Mouse (Mus musculus) neural tube, embryonic 15.5 days (tissue): Measurements from ENCODE around the gene Panx1. TPM values are rescaled to one million over a fixed set of nuclear protein-coding genes. Genes with fewer than 3 reads are reported as not detected.

Source experiments
- ATAC-seq: fragments of 200-750 bp; cut with Nextera tagmentation; 2 replicates; pipeline ENCODE4 v1.8.0; 2017; ENCODE audit warnings: mild to moderate bottlenecking, moderate TSS enrichment, moderate library complexity; ENCODE audit not compliant: low FRiP score
- H3K27ac ChIP-seq: fragments of 300-500 bp; sonication (generic); replicated peaks from 2 replicates; pipeline ENCODE4 v1.5.1; 2015; ENCODE audit warnings: mild to moderate bottlenecking, inconsistent platforms
- H3K27me3 ChIP-seq: fragments of 300-500 bp; sonication (generic); replicated peaks from 2 replicates; pipeline ENCODE4 v1.6.1; 2015; ENCODE audit warnings: inconsistent platforms
- H3K36me3 ChIP-seq: fragments of 300-500 bp; sonication (generic); 2 replicates; pipeline ENCODE4 v1.6.1; 2015; ENCODE audit warnings: inconsistent platforms
- H3K4me1 ChIP-seq: fragments of 300-500 bp; sonication (generic); 2 replicates; pipeline ENCODE4 v1.6.1; 2015; ENCODE audit warnings: inconsistent platforms
- H3K4me2 ChIP-seq: fragments of 300-500 bp; sonication (generic); 2 replicates; pipeline ENCODE4 v1.6.1; 2015; ENCODE audit warnings: inconsistent platforms, mild to moderate bottlenecking, moderate library complexity
- H3K4me3 ChIP-seq: fragments of 300-500 bp; sonication (generic); replicated peaks from 2 replicates; pipeline ENCODE4 v1.5.1; 2015; ENCODE audit warnings: mild to moderate bottlenecking, inconsistent platforms
- H3K9ac ChIP-seq: fragments of 300-500 bp; sonication (generic); replicated peaks from 2 replicates; pipeline ENCODE4 v1.6.1; 2015; ENCODE audit warnings: mild to moderate bottlenecking, inconsistent platforms
- H3K9me3 ChIP-seq: fragments of 300-500 bp; sonication (generic); replicated peaks from 2 replicates; pipeline ENCODE4 v1.6.1; 2016; ENCODE audit warnings: inconsistent platforms
- WGBS: fragments of 180-500 bp; shearing (Covaris S2); methylation state at CpG from one replicate; pipeline ENCODE4 v1.1.7; 2015; ENCODE audit warnings: mixed read lengths; 5-methylcytosine and 5-hydroxymethylcytosine counted together
- polyA plus RNA-seq: library from polyadenylated mRNA; unstranded; fragments of >200 nt; fragmentation: Nextera tagmentation; extraction: Ambion mirVana; gene quantifications from 2 replicates; pipeline ENCODE4 v1.2.1, GENCODE M21; 2015

Panx1 gene
- polyA plus RNA-seq, 1 experiment from 2014 or later = 164 TPM

DNA sequence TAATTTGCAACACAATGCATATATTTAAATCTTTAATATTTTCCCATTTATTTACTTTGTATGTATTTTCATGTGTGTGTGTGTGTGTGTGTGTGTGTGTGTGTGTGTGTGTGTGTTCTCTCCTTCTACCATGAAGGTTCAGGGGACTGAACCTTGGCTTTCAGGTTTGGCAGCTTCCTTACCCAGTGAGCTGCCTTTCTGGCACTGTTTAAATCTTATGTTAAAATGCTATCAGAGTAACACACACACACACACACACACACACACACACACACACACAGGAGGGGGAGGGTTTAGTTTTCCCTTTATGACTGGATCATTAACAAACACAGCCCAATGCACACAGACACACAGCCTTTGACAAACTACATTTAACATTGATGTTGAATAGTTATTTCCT is 8.0 kb downstream of the Panx1 start:
- Histone ChIP-seq H3K4me1 (peaks cover 42% of the 10 kb centered on the region), H3K9ac (no peak overlapping the region), H3K9me3 (no peaks in the 10 kb centered on the region), H3K4me2 (no peak overlapping the region), H3K36me3 (peaks cover 3% of the 10 kb centered on the region; the same call in 1 of the 2 replicates), H3K4me3 (no peak overlapping the region), H3K27ac (no peak overlapping the region), H3K27me3 (no peaks in the 10 kb centered on the region)
- no peak for ATAC-seq

- peak; percentile 54 for ATAC-seq
- H3K4me2 ChIP-seq = no peak overlapping the region
- peaks cover 3% of the 10 kb centered on the region; the same call in 1 of the 2 replicates for H3K36me3 ChIP-seq
- no peaks in the 10 kb centered on the region for H3K27me3 ChIP-seq
- 37% methylated on average over 4 of the region's 4 CpGs for WGBS
- peaks cover 38% of the 10 kb centered on the region for H3K4me1 ChIP-seq
- 0 out of 2 replicates have a peak overlapping the region, but pooled peaks have one; percentile 24 for H3K9ac ChIP-seq
- no peak overlapping the region for H3K4me3 ChIP-seq
- no peaks in the 10 kb centered on the region for H3K9me3 ChIP-seq
- H3K27ac ChIP-seq = no peak overlapping the region
These were observed 8.5 kb downstream of the Panx1 start for GRCm38 (mm10) chr9:15036807-15037206.

DNA sequence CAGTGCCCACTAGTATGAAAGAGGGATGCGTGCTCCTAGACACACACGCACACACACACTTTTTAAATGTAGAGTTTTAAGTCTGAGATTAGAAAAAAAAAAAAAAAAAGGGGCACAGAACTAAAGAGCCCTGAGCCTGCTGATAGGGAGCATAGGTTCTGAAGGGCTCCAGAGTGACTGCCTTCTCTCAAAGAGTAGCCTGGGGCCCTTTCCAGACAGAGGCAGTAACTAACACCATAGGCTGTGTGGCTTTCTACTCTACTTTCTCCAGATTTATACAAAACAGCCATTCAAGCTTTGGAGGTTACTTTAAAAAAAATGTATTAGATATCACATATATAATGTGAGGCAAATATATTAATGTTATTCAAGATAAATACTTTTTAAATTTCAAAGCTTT is 8.9 kb downstream of the Panx1 start:
- Histone ChIP-seq H3K4me2 (no peak overlapping the region), H3K9me3 (no peaks in the 10 kb centered on the region), H3K9ac (no peak overlapping the region), H3K27ac (no peak overlapping the region), H3K36me3 (peaks cover 7% of the 10 kb centered on the region; the same call in 1 of the 2 replicates), H3K4me3 (no peak overlapping the region), H3K27me3 (no peaks in the 10 kb centered on the region), H3K4me1 (peaks cover 34% of the 10 kb centered on the region)
- no peak for ATAC-seq
- 95% methylated on average over 2 of the region's 2 CpGs for WGBS

- no peak overlapping the region for H3K9ac ChIP-seq
- peaks cover 30% of the 10 kb centered on the region for H3K4me1 ChIP-seq
- no peak overlapping the region for H3K4me3 ChIP-seq
- H3K9me3 ChIP-seq = no peaks in the 10 kb centered on the region
- no peak for ATAC-seq
- peaks cover 7% of the 10 kb centered on the region; the same call in 1 of the 2 replicates for H3K36me3 ChIP-seq
- H3K4me2 ChIP-seq = no peak overlapping the region
- no peaks in the 10 kb centered on the region for H3K27me3 ChIP-seq
- H3K27ac ChIP-seq = no peak overlapping the region
- WGBS = 94% methylated on average over 7 of the region's 7 CpGs
These were observed 9.3 kb downstream of the Panx1 start for GRCm38 (mm10) chr9:15035979-15036378.

GRCm38 (mm10) chr9:15034546-15035273 is 10.6 kb downstream of the Panx1 start:
- Histone ChIP-seq H3K4me3 (no peak overlapping the region), H3K27me3 (no peaks in the 10 kb centered on the region), H3K9me3 (no peaks in the 10 kb centered on the region), H3K36me3 (peaks cover 7% of the 10 kb centered on the region; the same call in 1 of the 2 replicates), H3K4me1 (peaks cover 28% of the 10 kb centered on the region), H3K4me2 (no peak overlapping the region), H3K9ac (no peak overlapping the region), H3K27ac (no peak overlapping the region)
- WGBS = 83% methylated on average over 7 of the region's 7 CpGs
- no peak for ATAC-seq

GRCm38 (mm10) chr9:15033568-15034160 is 11.6 kb downstream of the Panx1 start:
- no peak for ATAC-seq
- H3K27me3 ChIP-seq = no peaks in the 10 kb centered on the region
- no peak overlapping the region for H3K9ac ChIP-seq
- H3K36me3 ChIP-seq = peaks cover 7% of the 10 kb centered on the region; the same call in 1 of the 2 replicates
- H3K4me3 ChIP-seq = no peak overlapping the region
- peaks cover 28% of the 10 kb centered on the region for H3K4me1 ChIP-seq
- H3K9me3 ChIP-seq = no peaks in the 10 kb centered on the region
- no peak overlapping the region for H3K27ac ChIP-seq
- no peak overlapping the region for H3K4me2 ChIP-seq
- WGBS = 67% methylated on average over 5 of the region's 5 CpGs

GRCm38 (mm10) chr9:15032797-15033196 is 12.5 kb downstream of the Panx1 start:
- no peak for ATAC-seq
- no peak overlapping the region for H3K27ac ChIP-seq

GRCm38 (mm10) chr9:15030771-15031170 is 14.5 kb downstream of the Panx1 start:
- peaks cover 13% of the 10 kb centered on the region for H3K4me1 ChIP-seq
- peaks cover 7% of the 10 kb centered on the region; the same call in 1 of the 2 replicates for H3K36me3 ChIP-seq
- no peak overlapping the region for H3K9ac ChIP-seq
- H3K4me3 ChIP-seq = no peak overlapping the region
- ATAC-seq = 0 out of 2 replicates have a peak, but pooled peaks have one; percentile 30
- H3K4me2 ChIP-seq = no peak overlapping the region
- H3K27me3 ChIP-seq = no peaks in the 10 kb centered on the region
- H3K27ac ChIP-seq = no peak overlapping the region
- 70% methylated on average over 8 of the region's 8 CpGs for WGBS
- H3K9me3 ChIP-seq = no peaks in the 10 kb centered on the region

More at GRCm38 (mm10) chr9:15032797-15033196, 12.5 kb downstream of the Panx1 start:
- Histone ChIP-seq H3K27me3 (no peaks in the 10 kb centered on the region), H3K4me3 (no peak overlapping the region), H3K4me1 (peaks cover 28% of the 10 kb centered on the region), H3K36me3 (peaks cover 7% of the 10 kb centered on the region; the same call in 1 of the 2 replicates), H3K9ac (no peak overlapping the region), H3K4me2 (no peak overlapping the region), H3K9me3 (no peaks in the 10 kb centered on the region)
- whole genome bisulfite sequencing = 92% methylated on average over 4 of the region's 4 CpGs

DNA sequence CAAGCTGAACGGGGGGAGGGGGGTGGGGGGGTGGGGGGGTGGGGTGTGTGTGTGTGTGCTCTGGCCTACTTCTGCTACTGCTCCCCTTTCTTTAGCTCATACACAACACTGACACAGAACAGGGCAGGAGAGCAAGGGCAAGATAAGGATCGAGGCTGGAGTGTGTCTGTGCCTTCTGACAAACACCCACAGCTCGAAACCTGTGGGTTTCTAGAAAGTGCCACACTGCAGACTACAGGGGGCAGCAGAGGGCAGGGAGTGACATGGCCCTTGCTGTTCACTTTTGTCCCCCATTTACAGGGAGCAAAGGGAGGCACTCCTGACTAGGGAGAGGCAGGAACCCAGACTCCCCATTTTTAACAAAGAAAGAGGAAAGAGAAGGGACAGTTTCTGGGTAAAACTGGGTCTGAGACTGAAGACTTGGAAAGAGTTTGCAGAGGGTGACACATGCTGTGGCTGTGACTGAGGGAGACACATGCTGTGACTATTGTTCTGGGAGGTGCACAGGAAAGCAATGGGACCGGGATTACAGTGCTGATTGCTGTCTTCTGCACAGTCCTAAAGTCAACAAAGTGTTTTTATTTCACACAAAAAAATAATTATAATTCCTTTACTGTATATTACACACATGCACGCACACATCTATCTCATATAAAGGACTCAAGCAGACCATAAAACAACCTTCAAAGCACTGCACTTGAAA is 16.1 kb downstream of the Panx1 start:
- H3K4me1 ChIP-seq = peaks cover 7% of the 10 kb centered on the region
- H3K4me3 ChIP-seq = no peak overlapping the region
- no peaks in the 10 kb centered on the region for H3K9me3 ChIP-seq
- no peak for ATAC-seq
- no peak overlapping the region for H3K27ac ChIP-seq
- WGBS = 55% methylated on average over 5 of the region's 5 CpGs
- H3K27me3 ChIP-seq = no peaks in the 10 kb centered on the region
- H3K9ac ChIP-seq = no peak overlapping the region
- peaks cover 7% of the 10 kb centered on the region; the same call in 1 of the 2 replicates for H3K36me3 ChIP-seq
- H3K4me2 ChIP-seq = no peak overlapping the region

DNA sequence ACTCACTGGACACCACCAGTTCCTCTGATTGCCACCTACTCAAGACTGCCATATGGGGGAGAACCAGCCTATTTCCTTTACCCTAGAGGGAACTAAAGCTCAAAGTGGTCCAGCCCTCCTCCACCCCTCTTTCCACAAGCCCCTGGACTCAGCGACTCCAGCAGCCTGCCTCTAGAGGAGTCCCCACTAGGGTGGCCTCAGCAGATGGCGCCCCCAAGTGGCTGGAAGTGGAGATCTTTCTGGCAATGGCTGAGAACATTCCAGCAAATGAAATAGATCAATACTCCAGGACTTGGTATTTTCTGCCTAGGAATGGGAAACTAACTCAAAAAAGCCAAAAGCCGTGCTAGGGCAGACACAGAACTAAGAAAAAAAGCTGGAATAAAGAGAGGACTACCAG is 17.6 kb downstream of the Panx1 start:
- ATAC-seq = no peak

DNA sequence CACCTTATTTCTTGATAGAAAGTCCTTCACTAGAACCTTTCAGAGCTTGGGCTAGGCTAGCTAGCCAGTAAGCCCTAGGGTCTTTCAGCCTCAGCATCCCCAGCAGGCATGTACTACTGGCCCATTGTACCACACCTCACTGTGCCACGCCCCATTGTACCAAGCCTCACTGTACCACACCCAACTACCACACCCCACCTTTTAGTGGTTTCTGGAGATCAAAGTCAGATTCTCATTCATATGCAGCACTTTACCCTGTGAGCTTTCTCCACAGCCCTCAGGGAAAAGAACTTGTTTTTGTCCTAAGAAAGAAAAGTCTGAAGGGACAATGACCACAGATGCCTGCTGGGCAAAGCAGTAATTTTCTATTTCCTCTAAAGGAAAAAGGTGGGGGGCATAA is 22.2 kb downstream of the Panx1 start:
- Histone ChIP-seq H3K4me3 (no peak overlapping the region), H3K27me3 (no peaks in the 10 kb centered on the region), H3K9ac (no peak overlapping the region), H3K4me1 (no peaks in the 10 kb centered on the region), H3K4me2 (no peak overlapping the region), H3K27ac (no peak overlapping the region), H3K9me3 (no peaks in the 10 kb centered on the region), H3K36me3 (peaks cover 22% of the 10 kb centered on the region)
- 96% methylated on average over 1 of the region's 1 CpGs for WGBS
- ATAC-seq = no peak

More for the DNA sequence above, 17.6 kb downstream of the Panx1 start:
- 69% methylated on average over 3 of the region's 3 CpGs for WGBS
- H3K9ac ChIP-seq = no peak overlapping the region
- H3K4me2 ChIP-seq = no peak overlapping the region
- H3K4me3 ChIP-seq = no peak overlapping the region
- peaks cover 4% of the 10 kb centered on the region; the same call in 1 of the 2 replicates for H3K36me3 ChIP-seq
- no peaks in the 10 kb centered on the region for H3K9me3 ChIP-seq
- H3K27ac ChIP-seq = no peak overlapping the region
- H3K27me3 ChIP-seq = no peaks in the 10 kb centered on the region
- H3K4me1 ChIP-seq = peaks cover 3% of the 10 kb centered on the region
